In genomic region chr8:94385506-94386213, GRCm38 (mm10) we compare ENCODE assay signal across 8 mouse cellular contexts. TPM values are rescaled to one million over a fixed set of nuclear protein-coding genes. Genes with fewer than 3 reads are reported as not detected.
DNase-seq lines count a peak whose midpoint lies in the region; ATAC-seq and TF ChIP-seq lines count a peak whose summit lies in the region.

No protein-coding gene starts in this region.

- no peak for TF ChIP-seq CTCF in MEL (IDR thresholded peaks at IDR 0.05 in 2 of 3, conservative IDR thresholded peaks at IDR 0.05 in 1 of 3; ENCODE audit: control insufficient read depth in 1 of 3, insufficient read depth in 1 of 3, low read depth in 2 of 3, low read length in 3 of 3, poor library complexity in 1 of 3, severe bottlenecking in 1 of 3)
- TF ChIP-seq CTCF in liver, postnatal 0 days (IDR thresholded peaks at IDR 0.05; ENCODE audit: low read depth) = no peak

- no peak for TF ChIP-seq POLR2A in MEL (IDR thresholded peaks at IDR 0.05; ENCODE audit: control insufficient read depth in 1 of 2, insufficient read depth in 1 of 2, low read depth in 1 of 2, low read length in 2 of 2, poor library complexity in 1 of 2)

- peaks cover 34% of the 10 kb centered on the region for H3K79me2 ChIP-seq in MEL (ENCODE audit: control insufficient read depth, insufficient read depth, low read length, poor library complexity)

- peaks cover 16% of the 10 kb centered on the region for H3K4me1 ChIP-seq in heart, embryonic 13.5 days
- H3K4me1 ChIP-seq in MEL (ENCODE audit: control insufficient read depth in 1 of 2, insufficient read depth in 2 of 2, low read length in 2 of 2) = peaks cover 13 to 25% of the 10 kb centered on the region in 2 experiments
- peaks cover 12% of the 10 kb centered on the region for H3K4me1 ChIP-seq in heart, embryonic 16.5 days (ENCODE audit: control insufficient read depth, insufficient read depth, low read length)
- H3K4me1 ChIP-seq in liver, postnatal 0 days (ENCODE audit: insufficient read depth) = peaks cover 29% of the 10 kb centered on the region

- no peak for TF ChIP-seq EP300 in MEL (IDR thresholded peaks at IDR 0.05; ENCODE audit: low read depth in 1 of 2, low read length in 2 of 2)
- TF ChIP-seq EP300 in liver, postnatal 0 days (IDR thresholded peaks at IDR 0.05; ENCODE audit: low read depth) = no peak

- intact Hi-C loops in heart, postnatal 14 days (cut with DNase I) = loop anchor here (1.0 kb wide), 1 partner anchor 22 kb away; no protein-coding TSS in a partner anchor

- whole genome bisulfite sequencing in heart, embryonic 13.5 days = 26% methylated on average over 20 of the region's 20 CpGs
- WGBS in heart, embryonic 16.5 days = 26% methylated on average over 20 of the region's 20 CpGs
- WGBS in liver, postnatal 0 days (ENCODE audit: insufficient replicate concordance) = 24% methylated on average over 20 of the region's 20 CpGs

- peaks cover 7% of the 10 kb centered on the region; the same call in 1 of the 2 replicates for H3K27me3 ChIP-seq in heart, embryonic 13.5 days (replicated peaks)
- H3K27me3 ChIP-seq in MEL (ENCODE audit: control insufficient read depth in 1 of 2, insufficient read depth in 2 of 2, low read length in 2 of 2) = no peaks in the 10 kb centered on the region
- H3K27me3 ChIP-seq in heart, embryonic 16.5 days (ENCODE audit: control insufficient read depth, insufficient read depth, low read length) = no peaks in the 10 kb centered on the region
- no peaks in the 10 kb centered on the region for H3K27me3 ChIP-seq in liver, postnatal 0 days (ENCODE audit: insufficient read depth, low read length)

- H3K36me3 ChIP-seq in heart, embryonic 13.5 days = peaks cover 16% of the 10 kb centered on the region
- peaks cover 22 to 38% of the 10 kb centered on the region in 2 experiments for H3K36me3 ChIP-seq in MEL (ENCODE audit: control insufficient read depth in 1 of 2, insufficient read depth in 2 of 2, low read length in 2 of 2)
- H3K36me3 ChIP-seq in heart, embryonic 16.5 days (ENCODE audit: control insufficient read depth, insufficient read depth) = peaks cover 14% of the 10 kb centered on the region
- peaks cover 16% of the 10 kb centered on the region for H3K36me3 ChIP-seq in liver, postnatal 0 days (replicated peaks; ENCODE audit: insufficient read depth, low read length)

- no peaks in the 10 kb centered on the region for H3K9me3 ChIP-seq in heart, embryonic 13.5 days
- H3K9me3 ChIP-seq in MEL (replicated peaks; ENCODE audit: insufficient read depth, low read length) = no peaks in the 10 kb centered on the region
- no peaks in the 10 kb centered on the region for H3K9me3 ChIP-seq in heart, embryonic 16.5 days (replicated peaks; ENCODE audit: control insufficient read depth, low read length)
- no peaks in the 10 kb centered on the region for H3K9me3 ChIP-seq in liver, postnatal 0 days (ENCODE audit: low read length)

- H3K27ac ChIP-seq in heart, embryonic 13.5 days (replicated peaks) = peak overlapping the region; percentile 94
- peak overlapping the region; percentile 74 for H3K27ac ChIP-seq in MEL (ENCODE audit: control insufficient read depth, low read depth, low read length)
- peak overlapping the region; percentile 85 for H3K27ac ChIP-seq in heart, embryonic 16.5 days (ENCODE audit: low read length)
- H3K27ac ChIP-seq in liver, postnatal 0 days (ENCODE audit: low read depth) = peak overlapping the region; percentile 99

- peak; percentile 1; the same call in 1 of the 2 replicates for ATAC-seq in heart, embryonic 13.5 days (ENCODE audit: extremely low read depth, insufficient number of reproducible peaks, low FRiP score, low TSS enrichment)
- peak; percentile 11 for ATAC-seq in heart, embryonic 16.5 days (replicated peaks; ENCODE audit: extremely low read depth, insufficient read depth, low FRiP score)
- peak; percentile 4 for ATAC-seq in liver, postnatal 0 days

- peak overlapping the region; percentile 95 for H3K9ac ChIP-seq in heart, embryonic 13.5 days
- H3K9ac ChIP-seq in MEL (ENCODE audit: control insufficient read depth, low read depth, low read length, poor library complexity, severe bottlenecking) = peak overlapping the region; percentile 96
- peak overlapping the region; percentile 96 for H3K9ac ChIP-seq in heart, embryonic 16.5 days (ENCODE audit: low read length)
- H3K9ac ChIP-seq in liver, postnatal 0 days (replicated peaks) = peak overlapping the region; percentile 98

- H3K4me3 ChIP-seq in heart, embryonic 13.5 days = peak overlapping the region; percentile 83
- peak overlapping the region; percentile 67 to 74 for H3K4me3 ChIP-seq in MEL (ENCODE audit: control insufficient read depth in 1 of 2, insufficient read depth in 1 of 2, low read depth in 2 of 2, low read length in 2 of 2)
- peak overlapping the region; percentile 73 for H3K4me3 ChIP-seq in heart, embryonic 16.5 days (ENCODE audit: low read length)
- H3K4me3 ChIP-seq in liver, postnatal 0 days (ENCODE audit: low read depth, low read length) = peak overlapping the region; percentile 91

- no peak for TF ChIP-seq RAD21 in MEL (IDR thresholded peaks at IDR 0.05; ENCODE audit: low read depth, low read length)

- DNase-seq in heart, postnatal 14 days = no peak
- DNase-seq in MEL (ENCODE audit: low read depth, low spot score) = no peak
- DNase-seq in liver, postnatal 0 days = no peak
- no peak for DNase-seq in embryo, embryonic 10 days (ENCODE audit: low spot score)
- no peak for DNase-seq in retina, postnatal 1 day
- no peak for DNase-seq in cerebellum, adult 8-10 months

- peak overlapping the region; percentile 89 for H3K4me2 ChIP-seq in heart, embryonic 13.5 days
- H3K4me2 ChIP-seq in heart, embryonic 16.5 days (ENCODE audit: low read depth, low read length) = peak overlapping the region; percentile 75
- peak overlapping the region; percentile 86 for H3K4me2 ChIP-seq in liver, postnatal 0 days (ENCODE audit: low read depth, low read length)

TF ChIP-seq in MEL, 35 proteins besides CTCF, POLR2A, EP300 and RAD21:
- TF ChIP-seq MAZ (IDR thresholded peaks at IDR 0.05; ENCODE audit: low read depth, low read length) (no peak), MYB (IDR thresholded peaks at IDR 0.05; ENCODE audit: low read depth, low read length) (no peak), ZMIZ1 (IDR thresholded peaks at IDR 0.05; ENCODE audit: low read depth, low read length) (no peak), POLR2AphosphoS2 (IDR thresholded peaks at IDR 0.05; ENCODE audit: low read length) (no peak), HCFC1 (IDR thresholded peaks at IDR 0.05; ENCODE audit: low read depth, low read length) (no peak), MAX (IDR thresholded peaks at IDR 0.05; ENCODE audit: low read length) (no peak), ETS1 (IDR thresholded peaks at IDR 0.05; ENCODE audit: low read depth, low read length) (no peak), MEF2A (IDR thresholded peaks at IDR 0.05; ENCODE audit: extremely low read depth, insufficient replicate concordance, low read depth, low read length, poor library complexity, severe bottlenecking) (no peak), GABPA (IDR thresholded peaks at IDR 0.05; ENCODE audit: low read depth, low read length) (no peak), TBP (IDR thresholded peaks at IDR 0.05; ENCODE audit: low read depth, low read length) (no peak), MYC (IDR thresholded peaks at IDR 0.05; ENCODE audit: low read depth, low read length) (no peak)

RNA-seq across cellular contexts. Expression of gene Herpud1, which starts 0.6 kb away (rescaled TPM):
- polyA plus RNA-seq in heart, embryonic 13.5 days (2015; fragmentation: Nextera tagmentation; extraction: Ambion mirVana) = 80.6 and 81.1 TPM in 2 replicates
- total RNA-seq in heart, postnatal 14 days (2021) = 100 to 1,000 TPM; 168 to 178 TPM
- 66.9 and 90.6 TPM in 2 replicates for total RNA-seq in MEL (2012; rRNA removed)
- 10 to 100 TPM in 1 of 2 experiments, not detected in 1; 66.1 TPM for polyA plus RNA-seq in MEL (2012; ENCODE audit: insufficient read depth in 1 of 2, insufficient read length in 2 of 2, low read depth in 1 of 2, low replicate concordance in 2 of 2, missing spikeins in 1 of 2)
- 107 and 120 TPM in 2 replicates for polyA plus RNA-seq in heart, embryonic 16.5 days (2015; fragmentation: Nextera tagmentation; extraction: Ambion mirVana)
- 250 and 269 TPM in 2 replicates for polyA plus RNA-seq in liver, postnatal 0 days (2015; fragmentation: Nextera tagmentation; extraction: Ambion mirVana)

RNA-seq across cellular contexts. Expression of gene Nlrc5, which starts 48.5 kb away (rescaled TPM):
- 0.25 and 0.27 TPM in 2 replicates for polyA plus RNA-seq in heart, embryonic 13.5 days (2015; fragmentation: Nextera tagmentation; extraction: Ambion mirVana)
- total RNA-seq in heart, postnatal 14 days (2021) = 1 to 10 TPM in 1 of 2 experiments, under 1 TPM in 1; 0.22 to 1.4 TPM
- 0.03 TPM in 1 of 2 replicates, not detected in the other for total RNA-seq in MEL (2012; rRNA removed)
- polyA plus RNA-seq in MEL (2012; ENCODE audit: insufficient read depth in 1 of 2, insufficient read length in 2 of 2, low read depth in 1 of 2, low replicate concordance in 2 of 2, missing spikeins in 1 of 2) = under 1 TPM in 1 of 2 experiments, not detected in 1; 0.03 TPM
- 0.51 and 1.1 TPM in 2 replicates for polyA plus RNA-seq in heart, embryonic 16.5 days (2015; fragmentation: Nextera tagmentation; extraction: Ambion mirVana)
- 0.82 and 1.3 TPM in 2 replicates for polyA plus RNA-seq in liver, postnatal 0 days (2015; fragmentation: Nextera tagmentation; extraction: Ambion mirVana)

RNA-seq across cellular contexts. Expression of gene Slc12a3, which starts 56.7 kb away (rescaled TPM):
- not detected in 2 replicates for polyA plus RNA-seq in heart, embryonic 13.5 days (2015; fragmentation: Nextera tagmentation; extraction: Ambion mirVana)
- under 1 TPM; 0.22 to 0.88 TPM for total RNA-seq in heart, postnatal 14 days (2021)
- not detected in 2 replicates for total RNA-seq in MEL (2012; rRNA removed)
- polyA plus RNA-seq in MEL (2012; ENCODE audit: insufficient read depth in 1 of 2, insufficient read length in 2 of 2, low read depth in 1 of 2, low replicate concordance in 2 of 2, missing spikeins in 1 of 2) = not detected
- not detected in 2 replicates for polyA plus RNA-seq in heart, embryonic 16.5 days (2015; fragmentation: Nextera tagmentation; extraction: Ambion mirVana)
- polyA plus RNA-seq in liver, postnatal 0 days (2015; fragmentation: Nextera tagmentation; extraction: Ambion mirVana) = 0.99 and 1.4 TPM in 2 replicates
